Mouse (Mus musculus) limb, embryonic 12.5 days (tissue): Measurements from ENCODE around the gene Rora. TPM values are rescaled to one million over a fixed set of nuclear protein-coding genes. Genes with fewer than 3 reads are reported as not detected.

Experiments
- ATAC-seq: fragments of 200-750 bp; cut with Nextera tagmentation; 2 replicates; pipeline ENCODE4 v1.8.0; 2017; ENCODE audit warnings: low read depth, moderate TSS enrichment; ENCODE audit not compliant: insufficient number of reproducible peaks, insufficient read depth, low FRiP score, low TSS enrichment
- H3K27ac ChIP-seq: fragments of 300-500 bp; sonication (generic); 2 replicates; pipeline ENCODE4 v1.5.1; 2016; ENCODE audit warnings: mild to moderate bottlenecking, moderate library complexity
- H3K27me3 ChIP-seq: fragments of 300-500 bp; sonication (generic); 2 replicates; pipeline ENCODE4 v1.6.1; 2016; ENCODE audit warnings: mild to moderate bottlenecking, moderate library complexity
- H3K36me3 ChIP-seq: fragments of 300-500 bp; sonication (generic); 2 replicates; pipeline ENCODE4 v1.6.1; 2016; ENCODE audit warnings: mild to moderate bottlenecking, moderate library complexity
- H3K4me1 ChIP-seq: fragments of 300-500 bp; sonication (generic); replicated peaks from 2 replicates; pipeline ENCODE4 v1.6.1; 2016
- H3K4me2 ChIP-seq: fragments of 300-500 bp; sonication (generic); 2 replicates; pipeline ENCODE4 v1.6.1; 2016; ENCODE audit warnings: mild to moderate bottlenecking, moderate library complexity
- H3K4me3 ChIP-seq: fragments of 300-500 bp; sonication (generic); replicated peaks from 2 replicates; pipeline ENCODE4 v1.5.1; 2016; ENCODE audit warnings: mild to moderate bottlenecking
- H3K9ac ChIP-seq: fragments of 300-500 bp; sonication (generic); replicated peaks from 2 replicates; pipeline ENCODE4 v1.6.1; 2016; ENCODE audit warnings: mild to moderate bottlenecking, moderate library complexity
- H3K9me3 ChIP-seq: fragments of 300-500 bp; sonication (generic); 2 replicates; pipeline ENCODE4 v1.6.1; 2016; ENCODE audit warnings: mild to moderate bottlenecking, moderate library complexity
- WGBS: fragments of 180-500 bp; shearing (Covaris S2); methylation state at CpG from one replicate; pipeline ENCODE4 v1.1.7; 2016; 5-methylcytosine and 5-hydroxymethylcytosine counted together
- polyA plus RNA-seq: library from polyadenylated mRNA; unstranded; fragments of >200 nt; fragmentation: Nextera tagmentation; extraction: Ambion mirVana; gene quantifications from 2 replicates; pipeline ENCODE4 v1.2.1, GENCODE M21; 2016

The Rora gene
- polyA plus RNA-seq, 1 experiment from 2014 or later = 6.0 TPM

DNA sequence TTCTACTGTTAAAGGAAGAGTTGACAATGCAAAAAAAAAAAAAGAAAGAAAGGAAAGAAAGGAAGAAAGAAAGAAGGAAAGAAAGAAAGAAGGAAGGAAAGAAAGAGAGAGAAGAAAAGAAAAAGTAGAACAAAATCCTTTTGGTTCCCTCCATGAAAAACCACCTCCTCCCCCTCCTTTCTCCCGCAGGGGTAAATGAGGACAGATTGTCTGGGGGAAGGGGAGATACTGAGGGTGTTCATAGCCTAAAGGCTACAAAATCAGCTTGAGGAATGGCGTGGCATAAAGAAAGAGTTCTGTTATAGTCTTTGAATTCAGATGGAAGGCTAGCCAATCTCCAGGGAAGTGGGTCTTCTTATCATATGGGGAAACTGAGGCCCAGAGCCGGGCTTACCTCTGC is 107.3 kb downstream of the Rora start:
- peaks cover 39% of the 10 kb centered on the region for H3K4me1 ChIP-seq

DNA sequence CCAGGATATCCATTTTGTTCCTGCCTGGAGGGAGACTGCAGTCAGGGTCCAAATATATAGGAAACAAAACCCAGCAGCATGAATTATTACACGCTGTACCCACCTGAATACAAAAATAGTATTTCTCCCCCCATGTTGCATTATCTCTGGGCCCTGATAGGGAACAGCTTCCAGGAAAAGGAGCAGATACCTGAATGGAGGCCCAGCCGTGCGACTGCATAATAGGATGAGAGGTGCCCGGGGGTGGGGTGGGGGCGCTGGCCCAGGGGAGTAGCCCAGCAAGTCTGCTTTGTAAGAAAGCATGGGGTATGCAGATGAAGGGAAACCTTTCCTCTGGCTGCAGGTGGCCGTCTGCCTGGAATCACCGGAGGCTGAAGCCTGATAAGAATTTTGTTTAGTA is 108.1 kb downstream of the Rora start:
- WGBS = 45% methylated on average over 7 of the region's 7 CpGs
- Histone ChIP-seq H3K9ac (no peak overlapping the region), H3K4me2 (no peak overlapping the region), H3K9me3 (no peaks in the 10 kb centered on the region), H3K27me3 (no peaks in the 10 kb centered on the region), H3K4me3 (no peak overlapping the region), H3K27ac (no peak overlapping the region), H3K36me3 (no peaks in the 10 kb centered on the region), H3K4me1 (peaks cover 34% of the 10 kb centered on the region)
- no peak for ATAC-seq

More for the DNA sequence above, 107.3 kb downstream of the Rora start:
- H3K9ac ChIP-seq = no peak overlapping the region
- H3K27me3 ChIP-seq = no peaks in the 10 kb centered on the region
- no peak overlapping the region for H3K4me2 ChIP-seq
- H3K36me3 ChIP-seq = no peaks in the 10 kb centered on the region
- no peak for ATAC-seq
- H3K9me3 ChIP-seq = no peaks in the 10 kb centered on the region
- WGBS = 72% methylated on average over 3 of the region's 3 CpGs
- H3K4me3 ChIP-seq = no peak overlapping the region
- no peak overlapping the region for H3K27ac ChIP-seq

DNA sequence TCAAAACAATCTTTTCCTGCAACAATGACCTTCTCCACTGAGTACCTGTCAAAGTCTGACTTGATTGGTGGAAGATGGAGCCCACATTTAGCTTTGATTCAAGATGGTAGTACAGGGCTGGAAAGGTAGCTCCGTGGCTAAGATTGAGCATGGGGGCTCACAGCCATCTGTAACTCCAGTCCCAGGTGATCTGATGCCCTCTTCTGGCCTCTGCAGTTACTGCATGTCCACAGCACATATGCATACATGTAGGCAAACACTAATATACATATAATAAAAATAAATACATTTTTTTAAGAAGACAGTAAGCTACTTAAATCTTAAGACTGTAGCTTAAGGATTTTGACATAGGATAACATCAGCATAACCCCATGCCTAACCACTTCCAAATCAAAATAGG is 112.0 kb downstream of the Rora start:
- Histone ChIP-seq H3K4me1 (peaks cover 34% of the 10 kb centered on the region), H3K36me3 (no peaks in the 10 kb centered on the region), H3K4me3 (no peak overlapping the region), H3K9ac (no peak overlapping the region), H3K27ac (no peak overlapping the region), H3K9me3 (no peaks in the 10 kb centered on the region), H3K4me2 (no peak overlapping the region), H3K27me3 (no peaks in the 10 kb centered on the region)
- 65% methylated on average over 1 of the region's 1 CpGs for WGBS
- no peak for ATAC-seq

DNA sequence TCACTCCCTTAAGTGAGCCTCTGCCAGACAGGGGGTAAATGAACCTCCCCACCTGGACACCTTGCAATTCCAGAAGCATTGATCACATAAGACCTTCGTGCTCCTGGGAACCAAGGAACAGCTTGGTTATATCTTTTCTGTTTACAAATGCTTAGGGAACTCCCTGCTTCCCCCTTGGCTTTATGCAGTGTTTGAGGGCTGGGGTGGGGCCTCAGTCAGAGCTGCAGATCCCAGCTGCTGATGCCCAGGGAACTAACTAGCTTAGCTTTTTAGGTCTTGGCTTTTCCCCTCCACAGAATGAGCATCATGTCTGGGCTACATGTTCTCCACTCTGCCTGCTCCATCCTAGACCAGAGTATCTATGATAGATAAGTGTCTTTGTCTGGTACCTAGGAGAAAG is 116.1 kb downstream of the Rora start:
- Histone ChIP-seq H3K4me1 (peaks cover 3% of the 10 kb centered on the region), H3K9me3 (no peaks in the 10 kb centered on the region), H3K36me3 (no peaks in the 10 kb centered on the region), H3K4me3 (no peak overlapping the region), H3K4me2 (no peak overlapping the region), H3K27me3 (no peaks in the 10 kb centered on the region; the same call in 1 of the 2 replicates), H3K27ac (no peak overlapping the region), H3K9ac (no peak overlapping the region)
- no peak for ATAC-seq
- WGBS = 32% methylated on average over 1 of the region's 1 CpGs

DNA sequence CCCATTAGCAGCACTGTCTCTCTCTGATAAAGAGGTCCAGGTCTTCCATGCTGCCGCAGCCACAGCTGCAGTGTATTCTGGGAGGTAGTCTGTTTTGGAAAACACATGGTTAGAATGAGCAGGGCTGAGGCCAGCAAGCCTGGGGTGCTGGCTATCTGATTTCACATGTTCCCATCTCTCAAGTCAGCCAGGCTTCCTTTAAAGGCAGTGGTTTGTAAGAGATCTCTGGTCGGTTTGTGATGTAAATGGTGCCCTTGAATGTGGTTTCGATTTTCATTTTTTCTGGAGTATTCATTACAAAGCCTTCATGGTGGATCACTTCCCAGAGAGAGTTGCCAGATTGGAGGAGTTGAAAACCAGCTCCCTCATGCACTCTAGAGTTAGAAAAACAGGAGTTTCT is 117.8 kb downstream of the Rora start:
- 73% methylated on average over 3 of the region's 3 CpGs for WGBS
- ATAC-seq = no peak
- H3K27ac ChIP-seq = no peak overlapping the region

DNA sequence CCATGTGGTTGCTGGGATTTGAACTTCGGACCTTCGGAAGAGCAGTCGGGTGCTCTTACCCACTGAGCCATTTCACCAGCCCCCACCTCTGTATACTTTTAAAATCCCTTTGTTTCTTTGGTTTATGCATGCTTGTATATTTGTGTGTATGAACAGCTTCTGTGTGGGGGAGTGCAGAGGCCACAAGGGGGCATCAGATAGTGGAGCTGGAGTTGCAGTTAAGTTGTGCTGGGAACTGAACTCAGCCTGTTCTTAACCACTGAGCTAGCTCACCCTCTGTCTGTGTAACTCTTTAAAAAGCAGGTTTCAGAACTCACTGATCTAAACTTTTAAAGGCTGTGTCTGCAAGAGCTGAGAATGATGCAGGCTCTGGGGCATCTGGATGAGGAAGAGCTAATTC is 120.2 kb downstream of the Rora start:
- Histone ChIP-seq H3K9ac (no peak overlapping the region), H3K4me2 (no peak overlapping the region), H3K4me3 (no peak overlapping the region), H3K36me3 (no peaks in the 10 kb centered on the region), H3K27ac (no peak overlapping the region), H3K4me1 (peaks cover 6% of the 10 kb centered on the region), H3K9me3 (no peaks in the 10 kb centered on the region), H3K27me3 (no peaks in the 10 kb centered on the region; the same call in 1 of the 2 replicates)
- 89% methylated on average over 3 of the region's 3 CpGs for WGBS
- no peak for ATAC-seq

More for the DNA sequence above, 117.8 kb downstream of the Rora start:
- Histone ChIP-seq H3K9ac (no peak overlapping the region), H3K9me3 (no peaks in the 10 kb centered on the region), H3K27me3 (no peaks in the 10 kb centered on the region; the same call in 1 of the 2 replicates), H3K36me3 (no peaks in the 10 kb centered on the region), H3K4me1 (peaks cover 6% of the 10 kb centered on the region), H3K4me2 (no peak overlapping the region), H3K4me3 (no peak overlapping the region)

DNA sequence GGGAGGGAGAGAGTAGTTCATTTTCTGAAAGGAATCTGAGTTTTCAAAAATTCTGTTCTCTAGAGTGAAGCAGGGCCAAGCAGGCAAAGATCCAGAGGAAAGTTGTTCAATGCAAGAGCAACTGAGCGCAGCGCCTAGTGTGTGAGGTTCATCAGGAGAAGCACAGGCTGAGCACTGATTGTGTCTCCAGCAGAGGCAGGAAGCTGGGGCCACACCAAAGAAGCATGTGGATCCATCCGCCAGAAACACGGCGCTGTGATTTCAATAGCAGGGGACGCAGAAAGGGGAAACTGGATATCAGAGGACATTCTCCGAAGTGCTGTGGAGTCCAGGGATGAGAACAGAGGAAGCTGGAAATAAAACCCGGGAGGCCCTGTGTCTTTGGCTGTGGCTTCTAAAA is 128.4 kb downstream of the Rora start:
- H3K4me2 ChIP-seq = no peak overlapping the region
- 0 out of 2 replicates have a peak, but pooled peaks cover 3% of the 10 kb centered on the region for H3K27me3 ChIP-seq
- peaks cover 22% of the 10 kb centered on the region for H3K4me1 ChIP-seq
- H3K9me3 ChIP-seq = no peaks in the 10 kb centered on the region
- no peak overlapping the region for H3K9ac ChIP-seq
- no peaks in the 10 kb centered on the region for H3K36me3 ChIP-seq
- H3K4me3 ChIP-seq = no peak overlapping the region
- no peak for ATAC-seq
- 78% methylated on average over 8 of the region's 8 CpGs for WGBS
- H3K27ac ChIP-seq = no peak overlapping the region

DNA sequence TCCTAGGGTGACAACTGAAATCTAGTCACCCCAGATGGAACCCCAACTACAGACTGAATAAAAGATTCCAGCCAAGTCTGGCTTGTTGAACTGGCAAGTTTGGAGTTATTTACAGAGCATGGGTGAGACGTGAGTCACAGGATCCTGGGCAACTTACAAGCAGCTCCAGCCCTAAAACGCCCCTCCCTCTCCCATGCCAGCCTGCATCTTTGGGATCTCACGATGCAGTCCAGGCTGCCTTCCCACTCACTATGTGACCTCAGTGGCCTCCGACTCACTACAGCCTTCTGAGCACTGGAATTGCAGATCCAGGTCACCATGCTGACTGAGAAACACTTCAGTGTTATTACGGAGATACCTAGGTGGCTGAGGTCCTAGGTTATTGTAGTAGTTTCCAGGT is 129.0 kb downstream of the Rora start:
- 67% methylated on average over 5 of the region's 5 CpGs for WGBS
- Histone ChIP-seq H3K9me3 (no peaks in the 10 kb centered on the region), H3K4me1 (peaks cover 22% of the 10 kb centered on the region), H3K4me3 (no peak overlapping the region), H3K4me2 (no peak overlapping the region), H3K9ac (no peak overlapping the region), H3K27me3 (0 out of 2 replicates have a peak, but pooled peaks cover 3% of the 10 kb centered on the region), H3K36me3 (no peaks in the 10 kb centered on the region), H3K27ac (no peak overlapping the region)
- ATAC-seq = no peak

DNA sequence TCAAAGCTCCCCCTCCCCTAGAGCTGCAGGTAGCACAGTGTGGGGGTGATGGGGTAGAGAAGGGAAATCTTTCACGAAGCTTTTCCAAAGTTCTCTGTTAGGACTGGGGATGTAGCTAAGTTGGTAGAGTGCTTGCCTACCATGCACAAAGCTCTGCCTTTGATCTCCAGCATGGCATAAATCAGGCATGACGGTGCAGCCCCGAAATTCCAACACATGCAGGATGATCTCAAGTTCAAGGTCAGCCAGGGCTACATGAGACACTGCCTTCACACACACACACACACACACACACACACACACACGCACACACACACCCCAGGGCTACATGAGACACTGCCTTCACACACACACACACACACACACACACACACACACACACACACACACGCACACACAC is 129.7 kb downstream of the Rora start:
- Histone ChIP-seq H3K27ac (no peak overlapping the region), H3K9ac (no peak overlapping the region), H3K4me1 (peaks cover 22% of the 10 kb centered on the region), H3K36me3 (no peaks in the 10 kb centered on the region), H3K4me2 (no peak overlapping the region), H3K9me3 (no peaks in the 10 kb centered on the region), H3K27me3 (0 out of 2 replicates have a peak, but pooled peaks cover 3% of the 10 kb centered on the region), H3K4me3 (no peak overlapping the region)
- WGBS = 58% methylated on average over 5 of the region's 5 CpGs
- no peak for ATAC-seq

DNA sequence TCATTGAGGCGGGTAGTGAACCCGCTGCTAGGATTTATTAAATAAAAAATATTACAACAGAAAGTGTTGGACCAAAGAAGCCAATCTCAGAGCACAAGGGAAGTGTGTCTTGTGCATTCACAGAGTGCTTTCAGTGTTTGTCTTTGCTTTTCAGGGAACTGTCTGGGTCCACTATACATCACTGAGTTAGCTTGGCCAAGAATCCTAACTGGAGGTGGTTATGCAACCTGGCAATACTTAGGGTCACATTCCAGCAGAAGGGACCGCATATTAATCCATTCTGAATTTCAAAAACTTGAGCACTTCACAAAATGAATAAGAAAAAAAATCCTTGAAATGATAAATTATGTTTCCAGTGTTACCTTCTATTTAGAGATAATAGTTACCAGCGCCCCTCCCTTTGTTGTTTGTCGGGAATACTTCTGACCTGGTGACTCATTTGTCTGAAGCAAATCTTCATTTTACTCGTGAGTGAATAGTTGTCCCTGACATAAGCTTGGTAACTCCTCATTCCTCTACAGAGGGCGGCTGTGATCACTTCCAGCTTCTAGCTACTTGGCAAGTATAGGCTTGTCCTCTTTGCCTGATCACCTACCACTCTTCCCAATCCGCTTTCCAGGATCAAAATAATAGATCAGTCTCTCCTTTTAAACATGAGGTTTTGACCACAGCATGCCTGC is 133.2 kb downstream of the Rora start:
- 80% methylated on average over 8 of the region's 8 CpGs for WGBS
- Histone ChIP-seq H3K4me1 (peaks cover 24% of the 10 kb centered on the region), H3K27ac (no peak overlapping the region), H3K27me3 (0 out of 2 replicates have a peak, but pooled peaks cover 3% of the 10 kb centered on the region), H3K9me3 (no peaks in the 10 kb centered on the region), H3K9ac (no peak overlapping the region), H3K4me2 (no peak overlapping the region), H3K4me3 (no peak overlapping the region), H3K36me3 (no peaks in the 10 kb centered on the region)
- ATAC-seq = no peak

DNA sequence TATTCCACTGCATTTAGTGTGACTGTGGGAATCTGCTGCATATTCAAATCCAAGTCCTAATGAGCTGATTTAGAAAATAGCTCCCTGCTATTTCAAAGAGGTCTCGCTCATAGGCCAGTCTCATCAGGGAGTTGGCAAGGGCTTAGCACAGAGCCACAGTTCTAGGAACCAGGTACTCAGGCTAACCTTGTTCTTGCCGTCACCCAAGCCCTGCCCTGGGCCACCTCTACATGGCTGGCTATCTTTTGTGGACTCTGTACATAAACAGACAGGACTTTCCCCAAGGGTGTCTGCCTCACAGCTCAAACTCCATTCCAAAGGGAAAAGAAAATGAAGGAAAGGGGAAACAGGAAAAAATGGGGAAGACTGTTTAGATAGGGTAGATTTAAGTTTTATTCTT is 134.1 kb downstream of the Rora start:
- WGBS = 95% methylated on average over 2 of the region's 2 CpGs
- Histone ChIP-seq H3K9ac (no peak overlapping the region), H3K4me1 (peaks cover 26% of the 10 kb centered on the region), H3K27ac (no peak overlapping the region), H3K4me3 (no peak overlapping the region), H3K27me3 (0 out of 2 replicates have a peak, but pooled peaks cover 3% of the 10 kb centered on the region), H3K36me3 (no peaks in the 10 kb centered on the region), H3K4me2 (no peak overlapping the region), H3K9me3 (no peaks in the 10 kb centered on the region)
- no peak for ATAC-seq

DNA sequence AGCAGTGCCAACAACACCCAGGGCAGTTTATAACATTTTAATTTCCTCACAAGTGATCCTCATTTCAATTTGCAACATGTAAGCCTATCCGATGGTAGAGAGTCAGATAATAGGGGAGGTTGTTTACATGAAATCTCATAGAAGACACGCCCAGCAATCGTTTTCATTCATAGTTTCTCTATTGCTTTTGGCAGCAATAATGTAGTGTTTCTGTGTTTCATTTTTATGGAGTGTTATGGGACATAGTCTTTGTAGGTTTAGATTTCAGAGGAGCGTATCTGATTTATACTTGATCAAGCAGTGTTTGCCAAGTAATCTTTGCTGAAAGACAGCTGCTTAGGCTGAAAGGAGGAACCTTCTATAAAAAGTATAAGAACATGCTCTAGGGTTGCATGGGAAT is 137.3 kb downstream of the Rora start:
- Histone ChIP-seq H3K27ac (no peak overlapping the region), H3K36me3 (no peaks in the 10 kb centered on the region), H3K4me3 (no peak overlapping the region), H3K4me1 (peaks cover 33% of the 10 kb centered on the region), H3K9me3 (no peaks in the 10 kb centered on the region), H3K27me3 (peaks cover 21% of the 10 kb centered on the region), H3K4me2 (no peak overlapping the region), H3K9ac (no peak overlapping the region)
- 81% methylated on average over 4 of the region's 4 CpGs for WGBS
- ATAC-seq = no peak
